Mouse (Mus musculus) adrenal gland, postnatal 36 days (tissue): ENCODE data around the gene Adam26a. TPM values are rescaled to one million over a fixed set of nuclear protein-coding genes. Genes with fewer than 3 reads are reported as not detected.
"Not testable (repeated sequence)": the region's sequence is repeated elsewhere in the genome, so short reads cannot be mapped to it uniquely, and the experiment has no call there.

ENCODE experiments used
- DNase-seq, 2 experiments: peaks; one replicate each; pipeline ENCODE4 v3.0.0; 2021; ENCODE audit warnings: mixed read lengths in 1 of 2
- long read RNA-seq, 2 experiments: library from polyadenylated mRNA; stranded (forward); transcript quantifications; one replicate each; pipeline ENCODE4 v2.0.0; 2021; ENCODE audit warnings: borderline sequencing depth in 2 of 2
- total RNA-seq, 2 experiments: library from RNA; stranded (reverse); gene quantifications; 2 replicates each; pipeline ENCODE4 v1.2.3; 2021

Adam26a gene
- not detected for total RNA-seq
- long read RNA-seq, experiment 1: 0 reads
- long read RNA-seq, experiment 2: 0 reads

DNA sequence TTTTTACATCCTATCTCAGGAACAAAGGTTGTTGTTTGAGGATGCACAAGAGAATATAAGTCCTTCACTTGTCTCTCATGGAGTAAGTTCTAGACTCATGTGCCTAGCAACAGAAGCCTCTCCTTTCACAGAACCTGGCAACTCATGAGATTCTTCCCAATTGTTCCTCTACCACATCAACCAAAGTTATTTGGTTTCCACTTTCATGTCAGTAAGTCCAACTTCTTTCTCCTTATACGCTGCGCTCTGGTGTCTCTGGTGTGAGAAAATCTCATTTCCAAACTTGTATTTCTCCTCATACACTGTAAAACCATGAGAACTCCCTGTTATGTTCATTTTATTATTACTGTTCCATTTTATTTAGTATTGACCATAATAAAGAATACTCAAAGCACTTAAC, at the start of gene Adam26a:
Adam26a (minus strand) TSS at position 101 of the 400 bp plus-strand sequence.
- DNase-seq: not testable (repeated sequence)

DNA sequence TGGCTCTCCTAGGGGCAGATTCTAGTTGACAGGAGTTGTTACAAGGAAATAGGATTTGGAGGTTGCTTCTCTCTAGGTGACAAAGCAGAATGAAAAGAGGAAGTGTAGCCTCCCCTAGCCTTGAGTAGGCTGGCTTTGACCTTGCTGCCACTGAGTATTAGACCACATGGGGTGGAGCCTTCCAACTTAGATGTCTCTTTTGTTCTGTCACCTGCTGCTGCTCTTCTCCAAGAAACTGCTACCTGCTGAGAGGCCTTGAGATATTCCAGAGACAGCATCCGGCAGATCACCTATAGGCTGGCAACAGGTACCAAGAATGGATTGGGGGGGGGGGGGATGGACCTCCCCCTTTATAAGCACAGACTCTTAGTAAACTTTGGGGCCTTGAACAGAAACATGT, 39.5 kb upstream of the Adam26a start:
- no peak for DNase-seq

DNA sequence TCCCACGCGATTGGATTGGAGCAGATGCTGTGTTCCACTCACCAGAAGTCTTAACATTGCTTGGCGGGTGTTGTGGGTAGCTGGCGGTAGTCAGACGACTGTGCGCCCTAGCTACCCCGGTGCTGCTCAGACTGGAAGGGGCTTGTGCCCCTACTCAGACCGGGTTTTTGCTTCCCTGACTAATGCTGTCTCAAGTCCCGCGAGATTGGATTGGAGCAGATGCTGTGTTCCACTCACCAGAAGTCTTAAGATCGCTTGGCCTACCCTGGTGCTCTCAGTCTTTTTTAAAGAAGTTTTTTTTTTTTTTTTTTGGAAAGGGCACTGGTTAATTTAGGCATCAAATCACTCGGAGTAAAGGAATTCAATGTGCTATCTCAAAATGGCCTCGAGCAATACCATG, 27.1 kb upstream of the Adam26a start:
- DNase-seq: not testable (repeated sequence)

DNA sequence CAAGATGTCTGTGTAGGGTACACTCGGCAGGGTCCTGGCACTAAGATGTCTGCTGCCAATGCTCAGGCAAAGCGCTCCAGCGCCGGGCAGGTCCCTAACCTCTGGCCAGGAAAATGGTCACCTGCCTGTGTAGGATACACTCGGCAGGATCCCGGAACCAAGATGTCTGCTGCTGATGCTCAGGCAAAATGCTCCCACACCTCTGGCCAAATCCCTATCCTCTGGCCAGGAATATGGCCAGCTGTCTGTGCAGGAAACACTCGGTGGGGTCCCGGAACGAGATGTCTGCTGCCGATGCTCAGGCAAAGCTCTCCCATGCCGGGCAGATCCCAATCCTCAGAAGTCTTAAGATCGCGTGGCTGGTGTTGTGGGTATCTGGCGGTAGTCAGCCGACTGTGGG, 26.7 kb upstream of the Adam26a start:
- DNase-seq: not testable (repeated sequence)

DNA sequence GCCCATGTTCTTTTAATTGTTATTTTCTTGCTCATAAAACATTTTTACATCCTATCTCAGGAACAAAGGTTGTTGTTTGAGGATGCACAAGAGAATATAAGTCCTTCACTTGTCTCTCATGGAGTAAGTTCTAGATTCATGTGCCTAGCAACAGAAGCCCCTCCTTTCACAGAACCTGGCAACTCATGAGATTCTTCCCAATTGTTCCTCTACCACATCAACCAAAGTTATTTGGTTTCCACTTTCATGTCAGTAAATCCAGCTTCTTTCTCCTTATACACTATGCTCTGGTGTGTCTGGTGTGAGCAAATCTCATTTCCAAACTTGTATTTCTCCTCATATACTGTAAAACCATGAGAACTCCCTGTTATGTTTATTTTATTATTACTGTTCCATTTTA, 48.5 kb downstream of the Adam26a start, which contains the start of gene Adam26b:
Adam26b (minus strand) TSS at position 101 of the 400 bp plus-strand sequence.
- DNase-seq: not testable (repeated sequence)

Other genes starting within 250 kb of the Adam26a start
- not detected for gene Adam26b, start 48.6 kb downstream of the Adam26a start, total RNA-seq
- not detected for gene Gm5346, start 50.6 kb upstream of the Adam26a start, total RNA-seq
- gene Adam34, start 133.3 kb upstream of the Adam26a start, total RNA-seq: not detected